Mouse (Mus musculus) forebrain, embryonic 14.5 days (tissue): ENCODE data around the gene Mylip. TPM values are rescaled to one million over a fixed set of nuclear protein-coding genes. Genes with fewer than 3 reads are reported as not detected.

ENCODE experiments used
- ATAC-seq: fragments of 200-750 bp; cut with Nextera tagmentation; 2 replicates; pipeline ENCODE4 v1.8.0; 2017; ENCODE audit warnings: mild to moderate bottlenecking, moderate library complexity
- DNase-seq: peaks from one replicate; pipeline ENCODE4 v3.0.0-alpha.2; 2015; ENCODE audit warnings: low spot score
- H3K27ac ChIP-seq: fragments of 300-500 bp; sonication (generic); 2 replicates; pipeline ENCODE4 v1.5.1; 2014; ENCODE audit warnings: low read depth, mild to moderate bottlenecking, control low read depth, low read length, moderate library complexity
- H3K27me3 ChIP-seq: fragments of 300-500 bp; sonication (generic); replicated peaks from 2 replicates; pipeline ENCODE4 v1.6.1; 2014; ENCODE audit warnings: low read length, control low read depth, mixed read lengths; ENCODE audit not compliant: control insufficient read depth, insufficient read depth
- H3K36me3 ChIP-seq: fragments of 300-500 bp; sonication (generic); 2 replicates; pipeline ENCODE4 v1.6.1; 2014; ENCODE audit warnings: low read length, control low read depth; ENCODE audit not compliant: control insufficient read depth, insufficient read depth
- H3K4me1 ChIP-seq: fragments of 300-500 bp; sonication (generic); 2 replicates; pipeline ENCODE4 v1.6.1; 2014; ENCODE audit warnings: antibody characterized with exemption, low read length, control low read depth; ENCODE audit not compliant: control insufficient read depth, insufficient read depth
- H3K4me2 ChIP-seq: fragments of 300-500 bp; sonication (generic); 2 replicates; pipeline ENCODE4 v1.6.1; 2014; ENCODE audit warnings: mild to moderate bottlenecking, control low read depth, low read length
- H3K4me3 ChIP-seq: fragments of 300-500 bp; sonication (generic); 2 replicates; pipeline ENCODE4 v1.5.1; 2014; ENCODE audit warnings: low read depth, low read length, control low read depth
- H3K9ac ChIP-seq: fragments of 300-500 bp; sonication (generic); 2 replicates; pipeline ENCODE4 v1.6.1; 2014; ENCODE audit warnings: mild to moderate bottlenecking, low read length, control low read depth, moderate library complexity
- H3K9me3 ChIP-seq: fragments of 300-500 bp; sonication (generic); replicated peaks from 2 replicates; pipeline ENCODE4 v1.6.1; 2016; ENCODE audit warnings: low read length, control low read depth, mixed read lengths; ENCODE audit not compliant: control insufficient read depth
- WGBS: fragments of 180-500 bp; shearing (Covaris S2); extraction: QIAGEN DNeasy Blood & Tissue Kit; methylation state at CpG from one replicate; pipeline ENCODE4 v1.1.7; 2014; 5-methylcytosine and 5-hydroxymethylcytosine counted together
- polyA plus RNA-seq: library from polyadenylated mRNA; unstranded; fragments of >200 nt; fragmentation: Nextera tagmentation; extraction: Ambion mirVana; gene quantifications from 2 replicates; pipeline ENCODE4 v1.2.1, GENCODE M21; 2014

Mylip gene
- polyA plus RNA-seq, 1 experiment from 2014 or later: 1.2 TPM

GRCm38 (mm10) chr13:45358676-45359323 lies 30.7 kb upstream of the Mylip start:
- H3K4me2 ChIP-seq: no peak overlapping the region
- H3K36me3 ChIP-seq: no peaks in the 10 kb centered on the region
- ATAC-seq (no peak), DNase-seq (no peak)
- no peaks in the 10 kb centered on the region for H3K4me1 ChIP-seq
- no peak overlapping the region for H3K27ac ChIP-seq
- WGBS: 88% methylated on average over 13 of the region's 13 CpGs
- H3K9ac ChIP-seq: no peak overlapping the region
- H3K9me3 ChIP-seq: no peaks in the 10 kb centered on the region
- no peaks in the 10 kb centered on the region for H3K27me3 ChIP-seq
- H3K4me3 ChIP-seq: no peak overlapping the region

DNA sequence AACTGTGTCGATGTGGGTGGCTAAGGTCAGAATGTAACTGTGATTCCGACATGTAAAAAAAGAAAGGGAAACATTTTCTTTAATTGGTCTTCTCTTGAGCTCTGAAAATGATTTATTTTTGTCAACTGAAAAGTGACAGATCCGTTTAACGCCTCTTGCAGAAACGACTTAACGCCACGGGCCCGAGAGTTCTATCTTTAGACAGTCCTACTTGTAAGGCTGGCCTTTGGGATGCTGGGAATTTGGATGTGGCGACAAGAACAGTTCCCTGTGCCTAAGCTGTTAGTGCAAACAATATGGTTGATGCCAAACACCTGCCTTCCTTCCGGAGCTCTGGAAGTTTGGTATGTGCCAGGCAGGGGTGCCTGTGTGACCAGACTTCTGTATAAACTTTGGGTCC lies 23.8 kb upstream of the Mylip start:
- H3K27me3 ChIP-seq: no peaks in the 10 kb centered on the region
- H3K36me3 ChIP-seq: no peaks in the 10 kb centered on the region
- no peak overlapping the region for H3K4me2 ChIP-seq
- DNase-seq (no peak), ATAC-seq (no peak)
- no peaks in the 10 kb centered on the region for H3K9me3 ChIP-seq
- H3K4me3 ChIP-seq: no peak overlapping the region
- 87% methylated on average over 10 of the region's 10 CpGs for WGBS
- H3K27ac ChIP-seq: no peak overlapping the region
- H3K4me1 ChIP-seq: no peaks in the 10 kb centered on the region
- no peak overlapping the region for H3K9ac ChIP-seq

DNA sequence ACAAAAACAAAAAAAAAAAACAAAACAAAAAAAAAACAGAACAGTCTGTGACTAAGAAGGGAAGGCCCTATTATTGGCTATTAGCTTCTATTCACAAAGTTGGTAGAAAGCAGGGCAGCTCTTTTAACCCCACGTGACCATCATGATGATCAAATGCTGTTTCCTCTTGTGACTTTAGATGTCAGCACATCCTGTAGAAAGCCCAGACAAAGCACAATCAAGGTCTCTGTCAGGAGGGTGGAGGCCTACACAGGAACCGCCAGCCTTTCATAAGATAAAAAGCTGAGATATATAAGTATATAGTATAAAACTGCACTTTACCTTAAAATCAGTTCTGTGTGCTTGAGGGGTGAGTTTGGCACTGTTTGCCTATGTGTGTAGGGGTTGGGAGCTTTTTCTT lies 17.9 kb upstream of the Mylip start:
- H3K9ac ChIP-seq: no peak overlapping the region
- no peaks in the 10 kb centered on the region for H3K36me3 ChIP-seq
- no peak overlapping the region for H3K4me2 ChIP-seq
- DNase-seq (no peak), ATAC-seq (no peak)
- H3K27me3 ChIP-seq: no peaks in the 10 kb centered on the region
- no peak overlapping the region for H3K4me3 ChIP-seq
- no peaks in the 10 kb centered on the region for H3K9me3 ChIP-seq
- no peak overlapping the region for H3K27ac ChIP-seq
- H3K4me1 ChIP-seq: peaks cover 3% of the 10 kb centered on the region; the same call in 1 of the 2 replicates
- WGBS: 80% methylated on average over 2 of the region's 2 CpGs

DNA sequence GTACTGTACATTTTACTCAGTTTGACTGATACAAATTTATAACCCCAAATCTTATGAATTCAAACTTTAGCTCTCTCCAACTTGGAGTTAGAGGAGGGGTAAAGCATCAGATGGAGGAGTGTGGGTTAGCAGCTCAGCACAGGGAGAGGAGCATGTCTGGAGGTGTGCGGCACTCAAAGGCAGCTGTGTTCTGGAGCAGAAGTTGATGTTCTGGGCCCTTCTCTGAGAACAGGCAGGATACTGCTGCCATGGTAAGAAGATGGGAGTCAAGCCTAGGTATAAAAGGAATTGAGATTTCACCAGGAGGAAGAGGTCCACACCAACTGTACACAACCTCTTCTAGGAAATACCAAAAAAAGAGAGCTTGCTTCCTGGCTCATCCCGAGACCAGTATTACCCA lies 17.1 kb upstream of the Mylip start:
- Histone ChIP-seq H3K27me3 (no peaks in the 10 kb centered on the region), H3K36me3 (no peaks in the 10 kb centered on the region), H3K9ac (no peak overlapping the region), H3K4me3 (no peak overlapping the region), H3K27ac (no peak overlapping the region), H3K4me1 (peaks cover 3% of the 10 kb centered on the region; the same call in 1 of the 2 replicates), H3K9me3 (no peaks in the 10 kb centered on the region), H3K4me2 (no peak overlapping the region)
- DNase-seq: no peak
- ATAC-seq: no peak
- 92% methylated on average over 2 of the region's 2 CpGs for WGBS

DNA sequence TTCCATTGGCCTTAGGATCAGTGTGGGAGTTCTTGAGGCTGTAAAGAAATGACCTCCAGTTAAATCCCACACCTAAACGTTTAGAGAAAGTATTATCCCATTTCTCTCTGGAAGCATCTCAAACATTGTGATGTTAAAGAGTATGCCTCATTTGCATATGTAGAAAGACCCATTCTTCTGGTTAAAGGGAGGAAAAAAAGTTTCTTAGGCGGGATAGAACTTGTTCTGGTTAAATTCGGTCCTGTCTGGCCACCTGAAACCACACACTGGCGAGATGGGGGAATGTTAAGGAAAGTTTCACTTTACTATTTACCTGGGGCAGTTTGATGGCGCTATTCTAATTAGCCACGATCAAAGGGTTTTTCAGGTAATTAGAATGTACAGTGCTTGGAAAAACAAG lies 14.7 kb upstream of the Mylip start:
- H3K4me3 ChIP-seq: no peak overlapping the region
- ATAC-seq (no peak), DNase-seq (no peak)
- peaks cover 3% of the 10 kb centered on the region; the same call in 1 of the 2 replicates for H3K4me1 ChIP-seq
- no peak overlapping the region for H3K4me2 ChIP-seq
- WGBS: 15% methylated on average over 6 of the region's 6 CpGs
- no peaks in the 10 kb centered on the region for H3K36me3 ChIP-seq
- no peaks in the 10 kb centered on the region for H3K27me3 ChIP-seq
- H3K27ac ChIP-seq: no peak overlapping the region
- H3K9me3 ChIP-seq: no peaks in the 10 kb centered on the region
- H3K9ac ChIP-seq: no peak overlapping the region

DNA sequence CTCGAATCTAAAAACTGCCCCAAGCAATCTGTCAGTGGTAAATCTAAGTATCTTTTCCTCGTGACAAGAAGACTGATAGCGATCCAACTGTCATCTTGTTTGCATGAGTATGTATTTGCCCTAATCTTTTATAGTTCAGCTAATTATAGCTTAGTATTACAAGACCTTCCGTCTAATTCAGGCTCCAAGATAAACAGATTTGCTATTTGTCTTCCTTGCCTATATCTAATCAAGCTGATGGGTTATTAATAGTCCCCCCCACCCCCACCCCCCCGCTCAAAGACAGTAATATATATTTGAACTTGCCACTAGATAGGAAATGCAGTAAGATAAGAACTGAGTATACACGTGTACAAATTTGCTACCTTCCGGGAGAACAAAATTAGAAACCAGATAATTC lies 7.3 kb upstream of the Mylip start:
- H3K4me2 ChIP-seq: no peak overlapping the region
- no peak overlapping the region for H3K9ac ChIP-seq
- H3K4me1 ChIP-seq: no peaks in the 10 kb centered on the region
- WGBS: 83% methylated on average over 7 of the region's 7 CpGs
- no peaks in the 10 kb centered on the region for H3K27me3 ChIP-seq
- H3K36me3 ChIP-seq: no peaks in the 10 kb centered on the region
- no peak for DNase-seq
- H3K9me3 ChIP-seq: no peaks in the 10 kb centered on the region
- ATAC-seq: no peak
- H3K4me3 ChIP-seq: no peak overlapping the region
- no peak overlapping the region for H3K27ac ChIP-seq

DNA sequence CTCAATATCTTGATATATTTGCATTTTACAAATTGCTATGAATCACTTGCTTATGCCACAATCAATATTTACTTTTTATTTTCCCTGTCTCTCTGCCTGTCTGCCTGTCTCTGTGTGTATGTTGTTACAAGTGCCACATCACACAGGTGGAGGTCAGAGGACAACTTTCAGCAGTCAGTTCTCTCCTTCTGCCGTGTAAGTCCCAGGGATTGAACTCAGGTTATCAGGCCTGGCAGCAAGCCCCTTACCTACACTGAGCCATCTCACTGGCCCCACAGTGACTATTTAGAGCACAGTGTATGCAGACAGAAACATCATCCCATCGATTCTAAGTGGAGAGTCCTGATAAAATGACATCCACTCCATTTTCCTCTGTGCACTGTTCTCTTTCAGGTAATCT lies 4.9 kb upstream of the Mylip start:
- no peak overlapping the region for H3K27ac ChIP-seq
- H3K9ac ChIP-seq: no peak overlapping the region
- WGBS: 87% methylated on average over 2 of the region's 2 CpGs
- ATAC-seq: no peak
- DNase-seq: no peak
- no peaks in the 10 kb centered on the region for H3K36me3 ChIP-seq
- no peaks in the 10 kb centered on the region for H3K4me1 ChIP-seq
- no peaks in the 10 kb centered on the region for H3K9me3 ChIP-seq
- no peak overlapping the region for H3K4me2 ChIP-seq
- H3K27me3 ChIP-seq: no peaks in the 10 kb centered on the region; the same call in 1 of the 2 replicates
- no peak overlapping the region for H3K4me3 ChIP-seq

DNA sequence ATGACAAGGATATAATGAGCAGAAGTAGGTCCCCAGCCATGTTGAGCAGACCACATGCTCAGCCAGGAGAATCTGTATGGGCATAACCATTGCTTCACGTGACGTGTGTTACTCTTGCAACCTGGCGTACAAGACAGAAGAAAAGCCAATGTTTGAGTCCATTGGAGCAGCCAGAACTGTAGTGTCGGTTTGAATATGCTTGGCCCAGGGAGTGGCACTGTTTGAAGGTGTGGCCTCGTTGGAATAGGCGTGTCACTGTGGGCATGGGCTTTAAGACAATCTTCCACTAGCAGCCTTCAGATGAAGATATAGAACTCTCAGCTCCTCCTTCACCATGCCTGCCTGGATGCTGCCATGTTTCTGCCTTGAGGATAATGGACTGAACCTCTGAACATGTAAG lies 4.0 kb upstream of the Mylip start:
- H3K36me3 ChIP-seq: no peaks in the 10 kb centered on the region
- no peak overlapping the region for H3K27ac ChIP-seq
- peaks cover 2% of the 10 kb centered on the region; the same call in 1 of the 2 replicates for H3K27me3 ChIP-seq
- H3K4me1 ChIP-seq: peaks cover 5% of the 10 kb centered on the region
- no peak overlapping the region for H3K9ac ChIP-seq
- no peak overlapping the region for H3K4me3 ChIP-seq
- DNase-seq: no peak
- no peak for ATAC-seq
- WGBS: 85% methylated on average over 6 of the region's 6 CpGs
- no peaks in the 10 kb centered on the region for H3K9me3 ChIP-seq
- H3K4me2 ChIP-seq: no peak overlapping the region

DNA sequence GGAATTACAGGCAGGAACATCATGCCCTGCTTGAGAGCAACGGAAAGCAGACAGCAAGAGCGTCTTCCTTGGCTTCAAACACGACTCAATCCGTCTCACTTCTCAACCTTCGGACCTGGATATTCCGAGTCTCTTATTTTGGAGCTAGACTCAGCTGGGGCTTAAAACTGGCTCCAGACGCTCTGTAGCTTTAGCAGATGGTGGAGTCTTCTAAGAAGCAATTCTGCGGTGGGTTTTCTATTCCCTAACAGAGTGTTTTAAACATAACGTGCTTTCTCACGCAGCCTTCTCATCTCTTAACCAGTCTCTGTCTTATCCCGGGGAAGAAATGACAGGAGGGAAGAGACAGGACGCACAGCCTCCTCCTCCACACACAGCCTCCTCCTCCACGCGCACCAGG lies 3.3 kb upstream of the Mylip start:
- no peaks in the 10 kb centered on the region for H3K36me3 ChIP-seq
- H3K4me2 ChIP-seq: no peak overlapping the region
- no peak overlapping the region for H3K27ac ChIP-seq
- ATAC-seq (no peak), DNase-seq (no peak)
- peaks cover 10% of the 10 kb centered on the region for H3K4me1 ChIP-seq
- H3K27me3 ChIP-seq: peaks cover 2% of the 10 kb centered on the region; the same call in 1 of the 2 replicates
- no peak overlapping the region for H3K9ac ChIP-seq
- H3K4me3 ChIP-seq: no peak overlapping the region
- 91% methylated on average over 14 of the region's 14 CpGs for WGBS
- H3K9me3 ChIP-seq: no peaks in the 10 kb centered on the region
